Mouse (Mus musculus) G1E (cell line): ENCODE data around the gene Cd274.

Experiments used
- GATA1 ChIP-seq: IDR thresholded peaks from 2 replicates; pipeline ENCODE4 v1.6.1; 2012; ENCODE audit warnings: borderline replicate concordance, low read length, inconsistent platforms, mixed read lengths
- POLR2AphosphoS5 ChIP-seq: IDR thresholded peaks from 2 replicates; pipeline ENCODE4 v1.6.1; 2012; ENCODE audit warnings: low read depth, low read length, inconsistent platforms; ENCODE audit not compliant: insufficient replicate concordance

- TF ChIP-seq POLR2AphosphoS5 (no peak), GATA1 (no peak)
Measured at GRCm38 (mm10) chr19:29334068-29334745, 33.0 kb upstream of the Cd274 start, which contains the start of gene Rln1.
